Mouse (Mus musculus) CH12.LX (cell line): ENCODE measurements around the gene Cib4. TPM values are rescaled to one million over a fixed set of nuclear protein-coding genes. Genes with fewer than 3 reads are reported as not detected.

Experiments used
- DNase-seq: peaks from one replicate; pipeline ENCODE4 v3.0.0-alpha.2; 2013; ENCODE audit errors: extremely low read depth
- H3K27ac ChIP-seq: 2 replicates; pipeline ENCODE4 v1.5.1; 2012; ENCODE audit warnings: low read depth, mild to moderate bottlenecking, control low read depth, moderate library complexity; ENCODE audit not compliant: insufficient read depth
- H3K27me3 ChIP-seq: replicated peaks from 2 replicates; pipeline ENCODE3; 2012; ENCODE audit warnings: inconsistent platforms
- H3K36me3 ChIP-seq, 2 experiments: replicated peaks in 1 of 2; 2 replicates each; pipeline versions ENCODE3 to v1.6.1; 2012; ENCODE audit warnings: inconsistent platforms in 1 of 2, low read length in 1 of 2, mild to moderate bottlenecking in 1 of 2, mixed read lengths in 1 of 2, moderate library complexity in 1 of 2; ENCODE audit not compliant: control insufficient read depth in 1 of 2, insufficient read depth in 1 of 2
- H3K4me1 ChIP-seq, 2 experiments: 2 replicates each; pipeline ENCODE4 v1.6.1; 2012; ENCODE audit warnings: inconsistent platforms in 1 of 2, moderate library complexity in 1 of 2; ENCODE audit not compliant: insufficient read depth in 2 of 2, control insufficient read depth in 1 of 2
- H3K4me2 ChIP-seq: 2 replicates; pipeline ENCODE4 v1.6.1; 2012; ENCODE audit warnings: low read depth, mild to moderate bottlenecking, control low read depth; ENCODE audit not compliant: poor library complexity, insufficient read depth, severe bottlenecking
- H3K4me3 ChIP-seq, 3 experiments: fragments of 150-350 bp in 1 of 3; sonication (generic) in 1 of 3; replicated peaks in 1 of 3; 2 replicates each; pipeline versions ENCODE3 to v1.5.1; 2011 to 2012; ENCODE audit warnings: low read depth in 2 of 3, low read length in 2 of 3, mild to moderate bottlenecking in 2 of 3, moderate library complexity in 2 of 3, control low read depth in 1 of 3, improper control_type of control experiment in 1 of 3, inconsistent platforms in 1 of 3, mixed read lengths in 1 of 3; ENCODE audit not compliant: poor library complexity in 1 of 3
- H3K79me2 ChIP-seq: replicated peaks from 2 replicates; pipeline ENCODE4 v1.6.1; 2012; ENCODE audit warnings: mild to moderate bottlenecking, moderate library complexity; ENCODE audit not compliant: control insufficient read depth, poor library complexity, insufficient read depth, severe bottlenecking; ENCODE audit errors: extremely low read depth
- H3K9ac ChIP-seq: 2 replicates; pipeline ENCODE4 v1.6.1; 2012; ENCODE audit warnings: low read depth, mild to moderate bottlenecking, control low read depth, moderate library complexity; ENCODE audit not compliant: insufficient read depth
- H3K9me3 ChIP-seq: replicated peaks from 2 replicates; pipeline ENCODE3; 2012; ENCODE audit warnings: low read length, inconsistent platforms, mixed read lengths
- CTCF ChIP-seq, 2 experiments: IDR thresholded peaks in 1 of 2; conservative IDR thresholded peaks in 1 of 2; 2 replicates each; pipeline ENCODE4 v1.5.1; 2011 to 2012; ENCODE audit warnings: low read depth in 2 of 2, low read length in 2 of 2, improper control_type of control experiment in 1 of 2, inconsistent platforms in 1 of 2, mild to moderate bottlenecking in 1 of 2, moderate library complexity in 1 of 2
- HCFC1 ChIP-seq: IDR thresholded peaks from 2 replicates; pipeline ENCODE4 v1.6.1; 2012; ENCODE audit warnings: low read depth, mild to moderate bottlenecking, inconsistent platforms, low read length, improper control_type of control experiment
- dilution Hi-C: fragments of 300-500 bp; cut with MboI; formaldehyde crosslinking; loops from 2 replicates; pipeline ENCODE4 v1.14.3; 2020; ENCODE audit warnings: low sequenced_read_pairs; ENCODE audit not compliant: extremely low pct_unique_long_range_greater_than_20kb, extremely low pct_ligation_motif_present
- in situ Hi-C: fragments of 300-500 bp; cut with MboI; formaldehyde crosslinking; loops from 3 replicates; pipeline ENCODE4 v1.14.3; 2019; ENCODE audit warnings: low sequenced_read_pairs, low pct_ligation_motif_present, low pct_unique_long_range_greater_than_20kb, mixed read lengths
- polyA plus RNA-seq: library from polyadenylated mRNA; unstranded; fragments of >175 nt; gene quantifications from 2 replicates; pipeline ENCODE4 v1.2.1, GENCODE M21; 2012; ENCODE audit warnings: low read depth; ENCODE audit not compliant: insufficient read length
- total RNA-seq, 2 experiments: library from RNA; depleted of rRNA; stranded (reverse); fragments of 300-350 nt in 1 of 2; fragments of >200 nt in 1 of 2; gene quantifications; 2 replicates each; pipeline ENCODE4 v1.2.3; 2012 to 2014

Cib4 gene
- total and polyA plus RNA-seq, 3 experiments = not detected

DNA sequence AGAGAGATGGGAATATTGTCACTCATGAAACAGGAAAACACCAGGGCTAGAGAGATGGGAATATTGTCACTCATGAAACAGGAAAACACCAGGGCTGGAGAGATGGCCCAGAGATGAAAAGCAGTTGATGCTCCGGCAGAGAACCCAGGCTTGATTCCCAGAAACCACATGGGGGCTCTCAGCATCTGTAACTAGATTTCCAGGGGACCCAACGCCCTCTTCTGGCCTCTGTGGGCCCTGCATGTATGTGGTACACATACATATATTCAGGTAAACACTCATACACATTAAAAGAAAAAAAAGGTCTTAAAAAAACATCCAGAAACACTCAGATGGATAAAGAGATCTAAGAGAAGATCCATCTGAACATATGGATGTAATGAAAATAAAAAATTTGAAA, 106.7 kb downstream of the Cib4 start:
- no peak overlapping the region for H3K4me3 ChIP-seq
- H3K36me3 ChIP-seq = no peaks in the 10 kb centered on the region
- H3K9ac ChIP-seq = no peak overlapping the region
- dilution Hi-C loops (no loop called here), in situ Hi-C loops (no loop called here)
- DNase-seq = no peak
- H3K4me2 ChIP-seq = no peak overlapping the region
- H3K4me1 ChIP-seq = peaks cover 13 to 18% of the 10 kb centered on the region in 2 experiments
- no peak overlapping the region for H3K27ac ChIP-seq
- TF ChIP-seq HCFC1 (no peak), CTCF (conservative IDR thresholded peaks at IDR 0.05 in 1 of 2, IDR thresholded peaks at IDR 0.05 in 1 of 2; ENCODE audit: low read depth in 2 of 2, low read length in 2 of 2) (peak in 1 of 2 experiments; percentile 24; a peak in 2 of 4 replicates)
- TF ChIP-seq, all 38 proteins: peak for 1
- no peaks in the 10 kb centered on the region for H3K79me2 ChIP-seq
- peaks cover 35% of the 10 kb centered on the region for H3K27me3 ChIP-seq
- H3K9me3 ChIP-seq = no peaks in the 10 kb centered on the region

Other genes with a start within 250 kb of the Cib4 start
- gene Otof, start 83.9 kb downstream of the Cib4 start, total RNA-seq (2012; rRNA removed) = 0.04 TPM in 2 replicates
- gene Otof, start 83.9 kb downstream of the Cib4 start, total RNA-seq (2014; rRNA removed) = not detected in 2 replicates
- 0.07 TPM in 2 replicates for gene Otof, start 83.9 kb downstream of the Cib4 start, polyA plus RNA-seq
- not detected in 2 replicates for gene 1700001C02Rik, start 79.8 kb downstream of the Cib4 start, total RNA-seq (2012; rRNA removed)
- gene 1700001C02Rik, start 79.8 kb downstream of the Cib4 start, total RNA-seq (2014; rRNA removed) = not detected in 2 replicates
- not detected in 2 replicates for gene 1700001C02Rik, start 79.8 kb downstream of the Cib4 start, polyA plus RNA-seq
- gene Kcnk3, start 42.3 kb upstream of the Cib4 start, total RNA-seq (2012; rRNA removed) = not detected in 2 replicates
- gene Kcnk3, start 42.3 kb upstream of the Cib4 start, total RNA-seq (2014; rRNA removed) = not detected in 2 replicates
- gene Kcnk3, start 42.3 kb upstream of the Cib4 start, polyA plus RNA-seq = not detected in 2 replicates
- 8.9 and 10.5 TPM in 2 replicates for gene Slc35f6, start 102.1 kb upstream of the Cib4 start, total RNA-seq (2012; rRNA removed)
- gene Slc35f6, start 102.1 kb upstream of the Cib4 start, total RNA-seq (2014; rRNA removed) = 8.0 and 9.5 TPM in 2 replicates
- gene Slc35f6, start 102.1 kb upstream of the Cib4 start, polyA plus RNA-seq = 9.0 and 9.4 TPM in 2 replicates
- 89.4 and 99.1 TPM in 2 replicates for gene Cenpa, start 120.9 kb upstream of the Cib4 start, total RNA-seq (2012; rRNA removed)
- gene Cenpa, start 120.9 kb upstream of the Cib4 start, total RNA-seq (2014; rRNA removed) = 125 and 138 TPM in 2 replicates
- 143 and 163 TPM in 2 replicates for gene Cenpa, start 120.9 kb upstream of the Cib4 start, polyA plus RNA-seq
- 0.21 TPM in 1 of 2 replicates, not detected in the other for gene Dpysl5, start 165.7 kb upstream of the Cib4 start, total RNA-seq (2012; rRNA removed)
- gene Dpysl5, start 165.7 kb upstream of the Cib4 start, total RNA-seq (2014; rRNA removed) = not detected in 2 replicates
- gene Dpysl5, start 165.7 kb upstream of the Cib4 start, polyA plus RNA-seq = not detected in 2 replicates